Comparison of ENCODE assay signal across 20 mouse cellular contexts in genomic region chr7:111797337-111798010, GRCm38 (mm10). TPM values are rescaled to one million over a fixed set of nuclear protein-coding genes. Genes with fewer than 3 reads are reported as not detected.
DNase-seq lines count a peak whose midpoint lies in the region; ATAC-seq and TF ChIP-seq lines count a peak whose summit lies in the region.
"Had no signal": no experiment of that assay in that cellular context is flagged by ENCODE, and none has a peak within 500 bp of the region (broad histone marks: within the 10 kb centered on the region; RNA-seq: fewer than 3 reads in every experiment).

No protein-coding gene starts in this region.

- H3K4me1 ChIP-seq in G1E (ENCODE audit: insufficient read depth, low read depth, low read length): no peaks in the 10 kb centered on the region
- H3K4me1 ChIP-seq in heart, embryonic 13.5 days: peaks cover 24% of the 10 kb centered on the region
- H3K4me1 ChIP-seq: hindbrain, embryonic 13.5 days; midbrain, embryonic 15.5 days; neural tube, embryonic 13.5 days had no signal

- no peak overlapping the region for H3K4me2 ChIP-seq in heart, embryonic 13.5 days
- H3K4me2 ChIP-seq: hindbrain, embryonic 13.5 days; midbrain, embryonic 15.5 days; neural tube, embryonic 13.5 days had no signal

- H3K27ac ChIP-seq in heart, embryonic 13.5 days (replicated peaks): no peak overlapping the region
- H3K27ac ChIP-seq: gastrocnemius, adult 2 months; hindbrain, embryonic 13.5 days; midbrain, embryonic 15.5 days; neural tube, embryonic 13.5 days had no signal

- no peak overlapping the region for H3K9ac ChIP-seq in heart, embryonic 13.5 days
- H3K9ac ChIP-seq: hindbrain, embryonic 13.5 days; midbrain, embryonic 15.5 days; neural tube, embryonic 13.5 days had no signal

- H3K4me3 ChIP-seq in G1E (ENCODE audit: low read depth, low read length): no peak overlapping the region
- no peak overlapping the region for H3K4me3 ChIP-seq in heart, embryonic 13.5 days
- H3K4me3 ChIP-seq: gastrocnemius, adult 2 months; hindbrain, embryonic 13.5 days; midbrain, embryonic 15.5 days; myocyte; neural tube, embryonic 13.5 days had no signal

- no peak for DNase-seq in frontal cortex, postnatal 36 days (ENCODE audit: low spot score in 2 of 2)
- DNase-seq in G1E (ENCODE audit: low spot score): no peak
- DNase-seq in heart, postnatal 14 days: peak; percentile 38 to 64
- DNase-seq in cerebellum, adult 9-10 months: no peak
- no peak for DNase-seq in layer of hippocampus, adult 9-10 months (ENCODE audit: low spot score)
- DNase-seq: adrenal gland, postnatal 25 days; cerebellum, adult 8-10 months; gastrocnemius, adult 2 months; kidney, adult 2 months; kidney, postnatal 14 days; lung, postnatal 4 days; right cerebral cortex, postnatal 14 days; spleen, adult 18-20 months had no signal

- H3K27me3 ChIP-seq in G1E (ENCODE audit: insufficient read depth, low read length): no peaks in the 10 kb centered on the region; the same call in 1 of the 2 replicates
- H3K27me3 ChIP-seq in heart, embryonic 13.5 days (replicated peaks): peaks cover 22% of the 10 kb centered on the region
- H3K27me3 ChIP-seq: hindbrain, embryonic 13.5 days; midbrain, embryonic 15.5 days; neural tube, embryonic 13.5 days had no signal

- intact Hi-C loops in heart, postnatal 14 days (cut with DNase I): no loop called here

- peak; percentile 52; the same call in 1 of the 2 replicates for ATAC-seq in frontal cortex, adult (ENCODE audit: low TSS enrichment)
- peak; percentile 54; the same call in 1 of the 2 replicates for ATAC-seq in G1E (ENCODE audit: extremely low read depth, insufficient number of reproducible peaks, low FRiP score, poor library complexity, severe bottlenecking)
- peak; percentile 56; the same call in 1 of the 2 replicates for ATAC-seq in heart, embryonic 13.5 days (ENCODE audit: extremely low read depth, insufficient number of reproducible peaks, low FRiP score, low TSS enrichment)
- no peak for ATAC-seq in CD4-positive, CD25-positive, alpha-beta regulatory T cell, adult 4 months
- ATAC-seq: midbrain, embryonic 15.5 days had no signal

- 48% methylated on average over 13 of the region's 13 CpGs for WGBS in heart, embryonic 13.5 days

- no peaks in the 10 kb centered on the region for H3K36me3 ChIP-seq in G1E (replicated peaks)
- no peaks in the 10 kb centered on the region for H3K36me3 ChIP-seq in heart, embryonic 13.5 days
- H3K36me3 ChIP-seq: hindbrain, embryonic 13.5 days; midbrain, embryonic 15.5 days; neural tube, embryonic 13.5 days had no signal

- no peak for TF ChIP-seq CTCF in G1E (IDR thresholded peaks at IDR 0.05; ENCODE audit: low read depth, low read length)

- H3K9me3 ChIP-seq in G1E (replicated peaks): peaks cover 11% of the 10 kb centered on the region
- no peaks in the 10 kb centered on the region for H3K9me3 ChIP-seq in heart, embryonic 13.5 days
- H3K9me3 ChIP-seq: hindbrain, embryonic 13.5 days; midbrain, embryonic 15.5 days; neural tube, embryonic 13.5 days had no signal

RNA-seq across cellular contexts. Expression of gene Galnt18, which starts 17.7 kb away (rescaled TPM):
- total RNA-seq in G1E (2014; fragmentation: Nextera tagmentation) (not detected in 2 replicates), G1E (2017) (not detected in 2 replicates)
- not detected in 2 replicates for polyA plus RNA-seq in G1E (2012)
- polyA plus RNA-seq in heart, embryonic 13.5 days (2015; fragmentation: Nextera tagmentation; extraction: Ambion mirVana): 12.1 and 14.2 TPM in 2 replicates
- total RNA-seq in heart, postnatal 14 days (2021): 10 to 100 TPM; 16.7 to 16.8 TPM
- not detected for polyA plus RNA-seq in CD4-positive, CD25-positive, alpha-beta regulatory T cell, adult 4 months (2017; shearing (Covaris generic))

Comparison
In these comparisons a context has a peak if more than half of its experiments do, and no peak if none do; other contexts are left out.
1. DNase-seq: peak in heart, postnatal 14 days (2 of 2); none in frontal cortex, postnatal 36 days (0 of 2), G1E (single experiment), cerebellum, adult 9-10 months (single experiment) and layer of hippocampus, adult 9-10 months (single experiment).
2. RNA of gene Galnt18, which starts 17.7 kb away (polyA plus RNA-seq): 12.1 to 14.2 TPM in heart, embryonic 13.5 days; not detected in G1E and not detected in CD4-positive, CD25-positive, alpha-beta regulatory T cell, adult 4 months; every median in the first group is over 10 times any median in the second.